Mouse (Mus musculus) hindbrain, embryonic 11.5 days (tissue): Measurements from ENCODE around the gene Smyd1. TPM values are rescaled to one million over a fixed set of nuclear protein-coding genes. Genes with fewer than 3 reads are reported as not detected.

ENCODE experiments used
- ATAC-seq: fragments of 200-750 bp; cut with Nextera tagmentation; 2 replicates; pipeline ENCODE4 v1.8.0; 2017; ENCODE audit warnings: mild to moderate bottlenecking, moderate TSS enrichment, moderate library complexity; ENCODE audit not compliant: low FRiP score
- DNase-seq: peaks from one replicate; pipeline ENCODE4 v3.0.0-alpha.2; 2015; ENCODE audit warnings: low spot score
- H3K27ac ChIP-seq: fragments of 300-500 bp; sonication (generic); 2 replicates; pipeline ENCODE4 v1.5.1; 2014; ENCODE audit warnings: mild to moderate bottlenecking, low read depth, low read length
- H3K27me3 ChIP-seq: fragments of 300-500 bp; sonication (generic); 2 replicates; pipeline ENCODE4 v1.6.1; 2014; ENCODE audit warnings: mild to moderate bottlenecking, low read length, moderate library complexity, mixed read lengths; ENCODE audit not compliant: control insufficient read depth, insufficient read depth
- H3K36me3 ChIP-seq: fragments of 300-500 bp; sonication (generic); 2 replicates; pipeline ENCODE4 v1.6.1; 2014; ENCODE audit warnings: mild to moderate bottlenecking, low read length, moderate library complexity, mixed read lengths; ENCODE audit not compliant: control insufficient read depth, insufficient read depth
- H3K4me1 ChIP-seq: fragments of 300-500 bp; sonication (generic); replicated peaks from 2 replicates; pipeline ENCODE4 v1.6.1; 2014; ENCODE audit warnings: low read length, mixed read lengths; ENCODE audit not compliant: control insufficient read depth, insufficient read depth
- H3K4me2 ChIP-seq: fragments of 300-500 bp; sonication (generic); replicated peaks from 2 replicates; pipeline ENCODE4 v1.6.1; 2014; ENCODE audit warnings: mild to moderate bottlenecking, low read depth, low read length
- H3K4me3 ChIP-seq: fragments of 300-500 bp; sonication (generic); 2 replicates; pipeline ENCODE4 v1.5.1; 2014; ENCODE audit warnings: low read depth, low read length
- H3K9ac ChIP-seq: fragments of 300-500 bp; sonication (generic); 2 replicates; pipeline ENCODE4 v1.6.1; 2014; ENCODE audit warnings: low read depth, low read length
- H3K9me3 ChIP-seq: fragments of 300-500 bp; sonication (generic); 2 replicates; pipeline ENCODE4 v1.6.1; 2016; ENCODE audit warnings: low read length; ENCODE audit not compliant: control insufficient read depth
- WGBS: fragments of 180-500 bp; shearing (Covaris S2); extraction: QIAGEN DNeasy Blood & Tissue Kit; methylation state at CpG from one replicate; pipeline ENCODE4 v1.1.7; 2014; 5-methylcytosine and 5-hydroxymethylcytosine counted together
- polyA plus RNA-seq: library from polyadenylated mRNA; unstranded; fragments of >200 nt; fragmentation: Nextera tagmentation; extraction: Ambion mirVana; gene quantifications from 2 replicates; pipeline ENCODE4 v1.2.1, GENCODE M21; 2014

The Smyd1 gene
- polyA plus RNA-seq, 1 experiment from 2014 or later = 0.76 TPM

DNA sequence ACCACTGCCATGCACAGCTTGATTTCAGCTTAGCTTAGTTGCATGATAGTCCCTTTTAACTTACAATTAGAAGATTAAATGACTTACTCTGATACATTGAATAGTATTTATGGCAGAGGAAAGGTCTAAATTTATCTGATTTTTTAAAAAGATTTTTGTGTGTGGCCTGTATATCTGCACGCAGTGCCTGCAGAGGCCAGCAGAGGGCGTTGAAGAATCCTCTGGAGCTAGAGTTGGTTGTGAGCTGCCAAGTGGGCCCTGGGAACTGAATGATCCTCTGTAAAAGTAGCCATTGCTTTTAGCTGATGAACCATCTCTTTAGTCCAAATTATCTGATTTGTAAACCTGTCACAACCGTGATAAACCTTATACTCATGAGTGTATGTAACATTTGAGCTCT, 23.3 kb downstream of the Smyd1 start:
- no peaks in the 10 kb centered on the region for H3K36me3 ChIP-seq
- H3K4me3 ChIP-seq = no peak overlapping the region
- 40% methylated on average over 3 of the region's 3 CpGs for WGBS
- no peak overlapping the region for H3K4me2 ChIP-seq
- no peak overlapping the region for H3K9ac ChIP-seq
- H3K4me1 ChIP-seq = no peaks in the 10 kb centered on the region
- H3K27ac ChIP-seq = no peak overlapping the region
- ATAC-seq = no peak
- DNase-seq = peak; percentile 68
- H3K9me3 ChIP-seq = no peaks in the 10 kb centered on the region
- H3K27me3 ChIP-seq = no peaks in the 10 kb centered on the region

GRCm38 (mm10) chr6:71298051-71298450, 24.0 kb downstream of the Smyd1 start:
- Histone ChIP-seq H3K9ac (no peak overlapping the region), H3K4me3 (no peak overlapping the region), H3K27me3 (no peaks in the 10 kb centered on the region), H3K4me1 (no peaks in the 10 kb centered on the region), H3K36me3 (no peaks in the 10 kb centered on the region), H3K4me2 (no peak overlapping the region), H3K27ac (no peak overlapping the region), H3K9me3 (no peaks in the 10 kb centered on the region)
- 69% methylated on average over 2 of the region's 2 CpGs for WGBS
- no peak for ATAC-seq
- DNase-seq = no peak

DNA sequence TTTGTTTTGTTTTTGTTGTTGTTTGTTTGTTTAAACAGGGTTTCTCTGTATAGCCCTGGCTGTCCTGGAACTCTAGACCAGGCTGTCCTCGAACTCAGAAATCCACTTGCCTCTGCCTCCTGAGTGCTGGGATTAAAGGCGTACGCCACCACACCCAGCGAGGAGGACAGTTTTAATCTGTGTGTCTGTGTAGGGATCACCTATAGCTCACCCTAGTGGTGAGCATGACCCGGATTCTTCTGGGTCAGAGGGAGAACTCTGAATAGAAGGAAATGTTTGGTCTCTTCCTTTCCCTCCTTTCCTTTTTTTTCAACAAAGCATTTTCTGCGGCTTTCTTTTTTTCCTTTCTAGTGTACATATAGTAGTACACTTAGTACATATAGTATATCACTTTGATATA, 26.7 kb downstream of the Smyd1 start:
- DNase-seq (no peak), ATAC-seq (no peak)
- no peak overlapping the region for H3K4me2 ChIP-seq
- H3K27ac ChIP-seq = no peak overlapping the region
- WGBS = 77% methylated on average over 6 of the region's 6 CpGs
- H3K9me3 ChIP-seq = no peaks in the 10 kb centered on the region
- no peaks in the 10 kb centered on the region for H3K27me3 ChIP-seq
- H3K9ac ChIP-seq = no peak overlapping the region
- no peaks in the 10 kb centered on the region for H3K36me3 ChIP-seq
- no peaks in the 10 kb centered on the region for H3K4me1 ChIP-seq
- no peak overlapping the region for H3K4me3 ChIP-seq

- WGBS = 90% methylated on average over 14 of the region's 14 CpGs
- Histone ChIP-seq H3K27me3 (no peaks in the 10 kb centered on the region), H3K4me3 (no peak overlapping the region), H3K4me1 (no peaks in the 10 kb centered on the region), H3K4me2 (no peak overlapping the region), H3K9ac (no peak overlapping the region), H3K9me3 (no peaks in the 10 kb centered on the region), H3K27ac (no peak overlapping the region), H3K36me3 (no peaks in the 10 kb centered on the region)
- no peak for DNase-seq
- ATAC-seq = no peak
Measured at GRCm38 (mm10) chr6:71293509-71293908, 28.5 kb downstream of the Smyd1 start.

- Histone ChIP-seq H3K4me1 (no peaks in the 10 kb centered on the region), H3K27me3 (no peaks in the 10 kb centered on the region), H3K4me2 (no peak overlapping the region), H3K9me3 (no peaks in the 10 kb centered on the region), H3K4me3 (no peak overlapping the region), H3K36me3 (no peaks in the 10 kb centered on the region), H3K9ac (no peak overlapping the region), H3K27ac (no peak overlapping the region)
- DNase-seq = no peak
- WGBS = 91% methylated on average over 1 of the region's 1 CpGs
- no peak for ATAC-seq
Measured at GRCm38 (mm10) chr6:71279418-71279817, 42.6 kb downstream of the Smyd1 start.

DNA sequence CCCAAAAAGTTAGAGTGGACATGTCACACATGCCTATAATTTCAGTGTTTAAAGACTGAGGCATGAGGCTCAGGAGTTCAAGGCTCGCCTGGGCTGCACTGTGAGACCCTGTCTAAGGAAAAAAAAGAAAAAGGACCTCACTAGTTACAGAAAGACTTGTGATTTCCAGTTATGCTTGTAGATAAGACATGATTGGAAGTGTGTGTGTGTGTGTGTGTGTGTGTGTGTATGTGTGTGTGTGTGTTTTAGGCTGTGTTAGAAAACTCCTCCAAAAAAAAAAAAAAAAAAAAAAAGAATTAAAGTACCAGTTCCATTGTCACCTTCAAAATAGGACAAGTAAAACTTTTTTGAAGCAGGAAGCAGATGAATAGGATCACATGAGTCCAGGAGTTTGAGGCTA, 47.4 kb downstream of the Smyd1 start:
- 88% methylated on average over 1 of the region's 1 CpGs for whole genome bisulfite sequencing
- Histone ChIP-seq H3K4me2 (no peak overlapping the region), H3K9me3 (no peaks in the 10 kb centered on the region), H3K4me1 (no peaks in the 10 kb centered on the region), H3K9ac (no peak overlapping the region), H3K4me3 (no peak overlapping the region), H3K27me3 (no peaks in the 10 kb centered on the region), H3K27ac (no peak overlapping the region), H3K36me3 (no peaks in the 10 kb centered on the region)
- ATAC-seq = no peak
- no peak for DNase-seq

DNA sequence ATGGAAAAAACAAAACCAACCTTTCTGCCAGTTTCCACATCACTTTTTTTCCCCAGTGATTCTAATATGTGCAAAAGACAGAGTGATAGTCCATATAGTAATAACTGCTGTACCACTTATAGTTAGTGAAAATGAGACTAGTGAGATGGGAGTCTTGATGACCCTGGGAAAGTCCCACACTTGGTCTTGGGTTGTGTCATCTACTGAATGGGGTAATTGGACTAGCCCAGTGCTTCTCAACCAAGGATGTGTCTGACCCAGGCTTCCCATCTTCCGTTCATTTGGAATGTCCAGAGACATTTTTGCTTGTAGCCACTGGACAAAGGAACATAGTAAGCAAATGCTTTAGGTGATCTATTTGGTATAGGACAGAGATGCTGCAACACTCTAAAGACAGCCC, 48.3 kb downstream of the Smyd1 start:
- no peaks in the 10 kb centered on the region for H3K36me3 ChIP-seq
- no peak for DNase-seq
- no peak overlapping the region for H3K27ac ChIP-seq
- 92% methylated on average over 1 of the region's 1 CpGs for WGBS
- H3K27me3 ChIP-seq = no peaks in the 10 kb centered on the region
- no peaks in the 10 kb centered on the region for H3K4me1 ChIP-seq
- no peak overlapping the region for H3K4me2 ChIP-seq
- H3K9ac ChIP-seq = no peak overlapping the region
- no peak for ATAC-seq
- H3K9me3 ChIP-seq = no peaks in the 10 kb centered on the region
- no peak overlapping the region for H3K4me3 ChIP-seq

DNA sequence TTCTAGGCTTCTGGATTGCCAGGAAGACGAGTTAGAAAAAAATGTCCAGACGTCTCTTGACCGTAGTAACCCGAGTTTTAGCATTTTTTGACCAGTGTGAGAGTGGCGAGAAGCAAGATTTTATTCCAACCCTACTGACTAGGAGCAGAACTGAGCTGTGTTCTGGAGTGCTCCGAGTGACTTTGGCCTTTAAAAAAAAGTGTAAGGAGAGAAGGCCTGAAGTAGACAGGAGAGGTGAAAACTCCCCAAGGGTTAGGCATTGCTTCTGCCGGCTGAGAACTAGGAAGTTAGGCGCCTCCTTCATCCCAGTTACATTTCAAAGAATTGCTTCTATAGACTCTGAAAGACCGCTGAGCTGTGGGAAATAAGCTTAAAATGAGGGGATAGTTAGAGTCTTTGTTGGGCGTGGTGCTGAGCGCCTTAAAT, 49.7 kb downstream of the Smyd1 start:
- Histone ChIP-seq H3K27ac (peak overlapping the region; percentile 93), H3K4me2 (peak overlapping the region; percentile 50), H3K9me3 (no peaks in the 10 kb centered on the region), H3K9ac (peak overlapping the region; percentile 96), H3K27me3 (no peaks in the 10 kb centered on the region), H3K36me3 (no peaks in the 10 kb centered on the region), H3K4me3 (peak overlapping the region; percentile 76), H3K4me1 (no peaks in the 10 kb centered on the region)
- 1% methylated on average over 11 of the region's 11 CpGs for WGBS
- DNase-seq = no peak
- no peak for ATAC-seq

DNA sequence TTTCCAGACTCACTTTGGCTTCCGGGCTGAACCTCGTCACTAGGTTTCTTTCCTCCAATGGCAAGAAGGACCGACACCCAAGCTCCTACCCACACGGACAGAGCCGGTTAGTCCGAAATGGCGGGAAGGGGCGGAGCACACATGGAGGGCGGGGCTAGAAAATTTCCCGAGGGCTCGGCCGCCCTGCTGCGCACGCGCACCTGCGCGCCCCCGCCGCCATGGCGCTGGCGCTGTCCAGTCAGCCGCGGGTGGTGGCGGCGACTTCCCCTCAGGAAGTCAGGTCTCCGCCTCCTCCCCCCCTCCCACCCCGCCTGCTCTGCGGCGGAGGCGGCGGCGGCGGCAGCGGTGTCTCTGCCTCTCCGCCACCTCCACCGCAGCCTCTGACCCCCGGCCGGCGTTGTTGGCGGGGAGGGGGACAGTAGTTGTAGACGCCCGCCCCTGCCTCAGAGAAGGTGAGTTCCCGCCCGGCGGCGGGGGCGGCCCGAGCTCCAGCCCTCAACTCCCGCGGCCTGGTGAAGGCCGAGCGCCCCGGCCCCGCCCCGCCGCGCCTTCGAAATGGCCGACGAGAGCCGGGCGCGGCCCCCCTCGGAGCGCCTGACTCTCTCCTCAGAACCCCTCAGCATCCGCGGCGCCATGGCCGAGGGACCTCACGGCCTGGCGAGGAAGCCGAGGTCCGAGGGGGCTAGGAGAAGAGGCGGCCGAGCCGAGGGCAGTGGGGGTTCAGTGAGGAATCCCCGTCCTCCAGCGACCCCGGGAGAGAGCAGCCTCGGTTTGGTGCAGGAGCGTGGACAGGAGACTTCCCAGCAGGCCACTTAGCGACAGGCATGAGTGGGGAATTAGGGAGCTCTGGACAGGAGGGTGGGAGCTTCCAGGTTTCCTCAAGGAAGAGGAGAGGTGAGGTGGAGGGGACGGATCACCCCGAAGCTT, 50.4 kb downstream of the Smyd1 start, which contains the start of gene Krcc1:
Gene Krcc1 (plus strand): TSS at position 289 of the 927 bp plus-strand sequence.
- no peaks in the 10 kb centered on the region for H3K36me3 ChIP-seq
- H3K4me1 ChIP-seq = no peaks in the 10 kb centered on the region
- ATAC-seq = peak; percentile 95
- H3K4me2 ChIP-seq = peak within 1 kb of the TSS; percentile 50
- 1% methylated on average over 60 of the region's 84 CpGs for WGBS
- peak; percentile 99 for DNase-seq
- H3K4me3 ChIP-seq = peak within 1 kb of the TSS; percentile 76
- peak within 1 kb of the TSS; percentile 93 for H3K27ac ChIP-seq
- H3K9ac ChIP-seq = peak within 1 kb of the TSS; percentile 96
- no peaks in the 10 kb centered on the region for H3K27me3 ChIP-seq
- no peaks in the 10 kb centered on the region for H3K9me3 ChIP-seq
